Mouse (Mus musculus): ENCODE results near the gene Wwox. TPM values are rescaled to one million over a fixed set of nuclear protein-coding genes. Genes with fewer than 3 reads are reported as not detected.

The Wwox gene
- polyA plus RNA-seq, 1 experiment = 12.4 TPM

- Histone ChIP-seq H3K27ac (ENCODE audit: insufficient read depth, low read depth, low read length) (no peak overlapping the region), H3K4me1 (ENCODE audit: control insufficient read depth, insufficient read depth, low read length) (no peaks in the 10 kb centered on the region), H3K4me3 (ENCODE audit: insufficient read depth, low read length) (no peak overlapping the region)
- TF ChIP-seq POLR2A (IDR thresholded peaks at IDR 0.05; ENCODE audit: borderline replicate concordance, low read depth, low read length) (no peak), CTCF (IDR thresholded peaks at IDR 0.05; ENCODE audit: low read depth, low read length) (no peak)
Measured at GRCm38 (mm10) chr8:114985996-114986395, 546.5 kb downstream of the Wwox start.

- H3K4me1 ChIP-seq (ENCODE audit: control insufficient read depth, insufficient read depth, low read length) = no peaks in the 10 kb centered on the region
- no peak overlapping the region for H3K4me3 ChIP-seq (ENCODE audit: insufficient read depth, low read length)
- H3K27ac ChIP-seq (ENCODE audit: insufficient read depth, low read depth, low read length) = no peak overlapping the region
- TF ChIP-seq CTCF (IDR thresholded peaks at IDR 0.05; ENCODE audit: low read depth, low read length) = no peak
- no peak for TF ChIP-seq POLR2A (IDR thresholded peaks at IDR 0.05; ENCODE audit: borderline replicate concordance, low read depth, low read length)
Measured at GRCm38 (mm10) chr8:114986971-114987370, 547.5 kb downstream of the Wwox start.

GRCm38 (mm10) chr8:114990865-114991613 is 551.6 kb downstream of the Wwox start:
- no peak for TF ChIP-seq POLR2A (IDR thresholded peaks at IDR 0.05; ENCODE audit: borderline replicate concordance, low read depth, low read length)
- no peak for TF ChIP-seq CTCF (IDR thresholded peaks at IDR 0.05; ENCODE audit: low read depth, low read length)
- Histone ChIP-seq H3K27ac (ENCODE audit: insufficient read depth, low read depth, low read length) (no peak overlapping the region), H3K4me3 (ENCODE audit: insufficient read depth, low read length) (no peak overlapping the region), H3K4me1 (ENCODE audit: control insufficient read depth, insufficient read depth, low read length) (no peaks in the 10 kb centered on the region)

DNA sequence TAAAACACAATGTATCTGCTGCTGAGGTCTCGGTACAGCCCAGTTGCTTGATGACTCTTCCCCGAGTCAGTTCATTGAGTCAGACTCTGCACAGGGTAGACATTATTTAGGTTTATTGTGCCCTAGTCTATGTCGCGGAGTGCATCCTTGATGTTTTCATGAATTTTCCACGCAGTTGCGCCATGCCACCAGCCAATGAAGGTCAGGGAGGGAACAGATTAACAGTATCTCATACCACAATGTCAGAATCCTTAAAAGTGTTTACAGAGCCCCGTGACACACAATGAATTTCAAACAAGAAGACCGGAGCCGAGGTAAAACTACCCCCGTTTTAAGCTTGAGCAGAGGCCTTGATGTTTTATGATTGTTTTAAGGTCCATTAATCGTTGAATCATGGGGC is 561.3 kb downstream of the Wwox start:
- H3K4me3 ChIP-seq (ENCODE audit: insufficient read depth, low read length) = no peak overlapping the region
- no peaks in the 10 kb centered on the region for H3K4me1 ChIP-seq (ENCODE audit: control insufficient read depth, insufficient read depth, low read length)
- no peak overlapping the region for H3K27ac ChIP-seq (ENCODE audit: insufficient read depth, low read depth, low read length)
- TF ChIP-seq POLR2A (IDR thresholded peaks at IDR 0.05; ENCODE audit: borderline replicate concordance, low read depth, low read length) (no peak), CTCF (IDR thresholded peaks at IDR 0.05; ENCODE audit: low read depth, low read length) (no peak)

GRCm38 (mm10) chr8:115005021-115005420 is 565.6 kb downstream of the Wwox start:
- no peak overlapping the region for H3K27ac ChIP-seq (ENCODE audit: insufficient read depth, low read depth, low read length)
- no peaks in the 10 kb centered on the region for H3K4me1 ChIP-seq (ENCODE audit: control insufficient read depth, insufficient read depth, low read length)
- TF ChIP-seq CTCF (IDR thresholded peaks at IDR 0.05; ENCODE audit: low read depth, low read length) = no peak
- no peak for TF ChIP-seq POLR2A (IDR thresholded peaks at IDR 0.05; ENCODE audit: borderline replicate concordance, low read depth, low read length)
- no peak overlapping the region for H3K4me3 ChIP-seq (ENCODE audit: insufficient read depth, low read length)

GRCm38 (mm10) chr8:115006561-115006960 is 567.1 kb downstream of the Wwox start:
- Histone ChIP-seq H3K27ac (ENCODE audit: insufficient read depth, low read depth, low read length) (no peak overlapping the region), H3K4me3 (ENCODE audit: insufficient read depth, low read length) (no peak overlapping the region), H3K4me1 (ENCODE audit: control insufficient read depth, insufficient read depth, low read length) (no peaks in the 10 kb centered on the region)
- TF ChIP-seq CTCF (IDR thresholded peaks at IDR 0.05; ENCODE audit: low read depth, low read length) (no peak), POLR2A (IDR thresholded peaks at IDR 0.05; ENCODE audit: borderline replicate concordance, low read depth, low read length) (no peak)

DNA sequence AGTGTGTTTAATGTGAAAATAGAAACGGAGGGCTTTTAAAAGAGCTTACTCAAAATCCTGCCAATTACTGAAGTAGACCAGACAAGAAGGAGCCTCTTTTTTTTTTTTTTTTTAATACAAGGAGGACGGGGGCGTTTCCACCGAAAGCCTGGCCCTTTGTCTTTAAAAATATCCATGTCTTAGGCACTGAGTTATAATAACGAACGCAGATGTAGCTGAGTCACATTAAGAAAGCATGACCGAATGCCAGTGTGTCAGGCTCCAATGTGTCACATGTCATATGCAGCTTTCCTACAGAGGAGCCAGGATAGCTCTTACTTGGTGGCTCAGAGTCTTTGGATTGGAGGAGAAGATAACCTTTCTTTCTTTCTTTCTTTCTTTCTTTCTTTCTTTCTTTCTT is 567.8 kb downstream of the Wwox start:
- Histone ChIP-seq H3K27ac (ENCODE audit: insufficient read depth, low read depth, low read length) (no peak overlapping the region), H3K4me3 (ENCODE audit: insufficient read depth, low read length) (no peak overlapping the region), H3K4me1 (ENCODE audit: control insufficient read depth, insufficient read depth, low read length) (no peaks in the 10 kb centered on the region)
- no peak for TF ChIP-seq CTCF (IDR thresholded peaks at IDR 0.05; ENCODE audit: low read depth, low read length)
- no peak for TF ChIP-seq POLR2A (IDR thresholded peaks at IDR 0.05; ENCODE audit: borderline replicate concordance, low read depth, low read length)

DNA sequence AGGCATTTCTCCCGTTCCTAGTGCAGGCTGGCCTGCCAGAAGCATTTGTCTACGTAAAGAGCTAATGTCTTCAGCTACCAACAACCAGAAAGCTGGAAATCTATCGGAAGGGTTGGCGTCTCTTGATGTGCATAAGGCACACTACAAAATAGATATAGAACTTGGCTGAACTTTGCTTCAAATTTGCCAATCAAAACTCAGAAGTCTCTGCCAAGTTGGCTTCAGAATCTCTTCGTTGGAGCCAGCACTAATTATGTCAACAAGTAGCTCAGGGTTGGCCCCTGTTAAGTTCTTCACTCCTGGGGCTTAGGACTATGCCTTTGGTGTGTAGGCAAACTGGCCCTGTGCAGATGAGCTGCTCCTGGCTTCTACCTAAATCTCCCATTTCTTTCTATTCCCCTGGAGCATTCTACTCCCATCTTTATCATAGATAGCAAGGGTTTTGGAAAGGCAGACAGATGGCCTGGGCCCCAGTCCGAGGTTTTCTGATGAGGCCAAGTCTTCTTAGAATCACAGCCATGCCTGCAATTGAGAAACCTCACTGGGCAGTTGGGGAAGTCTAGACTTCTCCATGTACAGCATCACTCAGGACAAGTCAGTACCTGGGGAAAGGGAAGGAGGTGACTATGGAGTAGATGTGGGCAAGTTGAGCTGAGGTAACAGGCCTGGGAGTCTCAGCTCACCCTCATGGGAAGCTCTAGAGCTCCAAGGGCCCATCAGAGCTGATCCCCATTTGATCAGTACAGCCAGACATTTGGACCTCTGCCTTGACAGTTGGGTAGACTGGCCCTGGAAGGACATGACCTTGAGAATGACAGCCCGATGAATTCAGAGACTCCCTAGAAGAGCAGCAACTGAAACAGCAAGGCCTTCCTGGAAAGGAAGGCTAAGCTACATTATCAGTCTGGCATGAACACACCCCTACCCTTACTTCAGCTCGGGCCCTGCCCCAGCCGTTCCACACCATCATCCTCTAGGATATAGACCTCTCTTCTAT is 569.5 kb downstream of the Wwox start:
- TF ChIP-seq CTCF (IDR thresholded peaks at IDR 0.05; ENCODE audit: low read depth, low read length) (no peak), POLR2A (IDR thresholded peaks at IDR 0.05; ENCODE audit: borderline replicate concordance, low read depth, low read length) (no peak)

DNA sequence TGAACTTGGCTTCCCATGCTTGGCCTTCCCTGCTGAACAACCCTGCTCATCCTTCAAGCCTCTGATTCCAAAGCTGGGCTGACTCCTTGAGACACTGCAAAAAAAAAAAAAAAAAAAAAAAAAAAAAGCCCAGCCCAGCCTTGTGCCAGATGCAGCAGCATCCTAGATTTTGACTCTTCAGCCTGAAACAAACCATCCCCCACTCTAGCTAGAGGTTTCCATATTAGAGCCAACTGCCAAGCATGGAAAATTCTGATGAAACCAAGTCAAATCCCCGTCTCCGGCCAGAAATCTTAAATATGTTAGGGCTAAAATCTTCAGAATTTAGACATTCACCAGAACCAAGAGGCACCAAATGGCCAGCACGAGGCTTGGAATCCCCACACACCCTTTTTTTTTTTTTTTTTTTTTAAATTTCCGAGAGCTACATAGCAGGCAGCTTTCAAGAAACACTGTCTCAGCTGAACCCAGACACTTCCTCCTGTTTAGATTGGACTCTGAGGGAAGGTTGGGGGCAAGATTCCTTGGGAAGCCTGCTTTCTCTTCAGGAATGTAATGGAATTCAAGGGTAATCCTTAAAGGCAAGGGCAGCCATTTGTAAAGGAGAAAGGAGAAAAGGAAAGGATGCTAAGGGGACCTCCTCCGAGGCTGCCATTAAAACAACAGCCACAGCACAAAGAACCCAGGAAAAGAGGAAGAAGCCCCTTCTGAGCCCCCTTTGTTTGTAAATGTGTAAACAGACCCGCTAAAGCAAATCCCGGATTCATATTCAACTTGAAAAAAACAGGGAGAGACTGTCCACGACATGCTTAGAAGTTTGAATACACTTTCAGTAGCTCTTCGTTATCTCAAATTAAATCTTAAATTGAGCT is 570.7 kb downstream of the Wwox start:
- Histone ChIP-seq H3K4me3 (ENCODE audit: insufficient read depth, low read length) (no peak overlapping the region), H3K27ac (ENCODE audit: insufficient read depth, low read depth, low read length) (no peak overlapping the region), H3K4me1 (ENCODE audit: control insufficient read depth, insufficient read depth, low read length) (no peaks in the 10 kb centered on the region)
- TF ChIP-seq CTCF (IDR thresholded peaks at IDR 0.05; ENCODE audit: low read depth, low read length) (no peak), POLR2A (IDR thresholded peaks at IDR 0.05; ENCODE audit: borderline replicate concordance, low read depth, low read length) (no peak)

More for the DNA sequence above, 569.5 kb downstream of the Wwox start:
- Histone ChIP-seq H3K4me1 (ENCODE audit: control insufficient read depth, insufficient read depth, low read length) (no peaks in the 10 kb centered on the region), H3K4me3 (ENCODE audit: insufficient read depth, low read length) (no peak overlapping the region), H3K27ac (ENCODE audit: insufficient read depth, low read depth, low read length) (no peak overlapping the region)
